Mouse (Mus musculus) spleen, postnatal 4 days (tissue): Measurements from ENCODE around the gene Wipf2.
"Not testable (repeated sequence)": the region's sequence is repeated elsewhere in the genome, so short reads cannot be mapped to it uniquely, and the experiment has no call there.

ENCODE experiments used
- DNase-seq, 2 experiments: peaks; one replicate each; pipeline ENCODE4 v3.0.0; 2022; ENCODE audit warnings: low spot score in 2 of 2

Wipf2 gene

DNA sequence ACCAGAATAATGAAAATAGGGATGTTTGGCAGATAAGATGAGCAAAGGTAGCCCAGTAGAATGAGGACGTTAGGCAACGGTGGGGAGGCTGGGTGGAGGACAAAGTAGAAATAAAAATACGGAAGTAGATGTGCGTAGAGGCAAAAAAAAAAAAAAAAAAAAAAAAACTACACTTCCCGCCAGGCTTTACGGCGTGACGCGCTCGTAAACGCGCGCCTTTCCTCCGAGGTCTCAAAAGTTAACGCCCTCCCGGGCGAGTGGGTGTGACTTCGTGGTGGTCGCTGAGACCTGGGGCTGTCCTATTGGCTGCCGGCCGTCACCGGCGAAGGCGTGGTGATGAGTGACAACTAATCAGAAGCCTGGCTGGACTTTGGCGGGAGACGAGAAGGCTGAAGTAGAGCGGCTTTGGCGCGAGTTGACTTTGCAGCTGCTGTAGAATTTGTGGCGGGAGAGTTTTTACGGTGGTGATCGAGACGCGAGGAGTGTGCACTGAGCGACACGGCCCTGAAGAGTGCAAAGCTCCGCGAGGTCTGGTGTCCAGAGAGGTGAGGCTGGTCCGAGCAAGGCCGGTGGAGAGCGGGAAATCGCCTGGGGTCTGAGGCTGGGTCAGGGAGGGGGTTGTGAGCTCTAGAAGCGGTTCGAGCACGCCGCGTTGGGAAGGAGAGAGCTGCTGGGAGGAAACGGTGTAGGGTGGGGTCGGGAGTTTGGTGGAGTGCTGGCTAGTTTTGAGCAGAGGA lies 44.2 kb downstream of the Wipf2 start, which contains the start of gene Cdc6:
Cdc6 (plus strand) TSS at position 365 of the 737 bp plus-strand sequence.
- DNase-seq, result peak; percentile 96 to 97

DNA sequence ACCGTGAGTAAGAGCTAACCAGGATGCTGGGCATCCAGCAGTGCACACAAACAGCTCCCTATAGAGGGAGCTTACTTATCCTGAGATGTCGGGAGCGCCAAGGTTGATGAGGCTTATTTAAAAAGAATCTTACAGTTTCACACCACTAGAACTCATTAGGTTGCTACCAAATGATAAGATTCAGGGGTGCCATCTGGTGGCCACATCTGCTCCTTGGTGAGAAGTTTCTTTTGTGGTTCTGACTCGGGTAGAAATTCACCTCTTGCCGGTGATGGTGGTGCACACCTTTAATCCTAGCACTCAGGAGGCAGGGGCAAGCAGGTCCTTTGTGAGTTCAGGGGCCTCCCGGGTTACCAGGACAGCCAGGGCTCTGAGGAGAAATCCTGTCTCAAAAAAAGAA lies 46.2 kb downstream of the Wipf2 start:
- peak; percentile 77 to 84 for DNase-seq

DNA sequence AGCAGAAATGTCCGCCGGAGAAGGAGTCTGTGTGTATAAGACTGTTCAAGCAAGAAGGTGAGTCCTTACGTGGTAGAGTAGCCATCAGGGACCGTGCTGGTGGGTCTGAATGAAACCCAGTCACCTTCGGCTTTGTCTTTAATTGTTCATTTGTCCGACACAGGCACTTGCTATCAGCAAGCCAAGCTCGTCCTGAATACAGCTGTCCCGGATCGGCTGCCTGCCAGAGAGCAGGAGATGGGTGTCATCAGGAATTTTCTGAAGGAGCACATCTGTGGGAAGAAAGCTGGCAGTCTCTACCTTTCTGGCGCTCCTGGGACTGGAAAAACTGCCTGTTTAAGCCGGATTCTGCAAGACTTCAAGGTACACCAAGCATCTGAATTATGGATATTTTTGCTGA lies 47.0 kb downstream of the Wipf2 start:
- DNase-seq, result no peak

DNA sequence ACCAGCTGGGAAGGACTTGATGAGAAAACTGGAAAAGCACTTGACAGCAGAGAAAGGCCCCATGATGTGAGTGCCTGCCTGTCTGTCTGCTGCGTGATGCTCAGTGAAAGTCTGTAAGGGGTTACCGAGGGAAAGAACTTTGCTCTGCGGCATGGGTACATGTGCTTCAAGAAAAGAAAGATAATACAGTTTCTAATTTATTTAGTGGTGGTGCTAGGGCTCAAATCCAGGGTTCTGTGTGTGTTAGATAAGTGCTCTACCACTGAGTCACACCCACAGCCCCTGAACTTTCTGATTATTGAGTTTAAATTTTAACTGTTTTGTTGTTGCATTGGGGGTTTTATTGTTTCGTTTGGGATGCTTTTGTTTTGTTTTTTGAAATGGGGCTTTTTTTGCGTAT lies 48.1 kb downstream of the Wipf2 start:
- DNase-seq, result no peak

DNA sequence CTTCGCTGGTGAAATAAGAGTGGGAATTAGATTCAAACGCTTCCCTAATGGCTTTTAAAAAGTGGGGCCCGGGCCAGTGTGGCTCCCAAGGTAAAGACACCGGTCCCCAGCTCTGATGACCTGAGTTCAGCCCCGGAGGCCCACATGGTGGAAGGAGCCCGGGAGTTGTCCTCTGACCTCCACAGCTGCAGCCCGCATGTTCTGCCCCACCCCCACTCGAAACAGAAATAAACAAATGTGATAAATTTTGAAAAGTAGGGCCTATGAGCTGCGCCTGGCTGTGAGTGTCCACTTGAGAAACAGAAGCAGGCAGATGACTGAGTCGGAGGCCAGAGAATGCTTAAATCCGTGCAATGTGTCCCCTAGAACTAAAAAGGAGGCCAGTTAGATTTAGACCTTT lies 50.8 kb downstream of the Wipf2 start:
- no peak for DNase-seq

DNA sequence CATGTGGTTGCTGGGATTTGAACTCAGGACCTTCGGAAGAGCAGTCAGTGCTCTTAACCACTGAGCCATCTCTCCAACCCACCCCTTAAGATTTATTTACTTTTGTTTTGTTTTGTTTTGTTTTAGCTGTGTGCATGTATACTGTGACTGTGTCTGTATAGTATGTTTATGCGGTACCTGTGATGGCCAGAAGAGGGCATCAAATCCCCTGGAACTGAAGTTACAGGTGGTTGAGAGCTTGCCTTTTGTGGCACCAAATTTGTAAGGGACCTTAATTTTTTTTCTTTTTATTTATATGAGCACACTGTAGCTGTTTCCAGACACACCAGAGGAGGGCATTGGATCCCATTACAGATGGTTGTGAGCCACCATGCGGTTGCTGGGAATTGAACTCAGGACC lies 52.9 kb downstream of the Wipf2 start:
- DNase-seq, result peak in 1 of 2 experiments; percentile 74

DNA sequence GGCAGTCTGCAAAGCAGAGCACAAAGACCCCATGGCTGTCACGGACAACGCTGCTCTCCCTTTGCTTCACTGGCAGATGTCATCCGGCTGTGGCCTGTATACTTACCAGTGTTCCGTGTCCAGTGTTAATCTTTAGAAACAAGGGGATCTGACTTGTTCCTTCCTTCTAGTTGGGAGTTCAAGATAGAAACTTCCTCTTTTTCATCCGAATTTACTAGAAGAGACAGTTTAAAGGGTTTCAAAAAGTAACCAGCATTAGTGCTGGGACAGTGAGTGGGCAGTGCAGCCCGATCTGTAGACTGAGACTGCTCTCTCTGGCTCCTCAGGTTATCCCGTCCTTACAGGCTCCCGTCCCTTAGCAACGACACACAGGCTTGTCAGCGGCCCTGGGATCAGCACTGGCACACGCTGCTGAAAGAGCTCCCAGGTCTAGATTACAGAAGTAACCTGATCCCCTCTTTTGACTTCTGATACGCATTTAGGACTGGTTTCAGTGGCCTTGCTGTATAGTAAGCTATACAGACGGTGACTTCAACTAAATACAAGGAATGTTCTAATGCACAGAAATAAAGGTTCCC lies 54.1 kb downstream of the Wipf2 start:
- DNase-seq, result no peak

DNA sequence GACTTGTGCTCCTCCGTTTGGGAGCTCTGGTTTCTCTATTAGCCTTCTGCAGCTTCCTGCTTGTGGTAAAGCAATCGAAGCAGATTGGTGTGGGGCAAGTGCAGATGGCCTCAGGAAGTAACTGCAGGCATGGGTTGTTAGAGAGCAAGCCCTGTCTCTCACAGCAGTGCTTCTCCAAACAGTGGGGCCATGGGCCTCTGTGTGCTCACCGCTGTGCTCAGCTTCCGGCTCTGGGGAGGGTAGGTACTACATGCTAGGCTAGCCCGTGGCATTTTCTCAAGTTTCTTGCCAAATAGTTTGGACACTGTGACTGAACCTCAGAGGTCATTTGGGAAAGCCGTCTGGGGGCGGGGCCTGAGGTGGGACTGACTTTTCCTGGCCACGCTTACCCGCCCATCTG lies 54.8 kb downstream of the Wipf2 start:
- peak; percentile 51 to 77 for DNase-seq

DNA sequence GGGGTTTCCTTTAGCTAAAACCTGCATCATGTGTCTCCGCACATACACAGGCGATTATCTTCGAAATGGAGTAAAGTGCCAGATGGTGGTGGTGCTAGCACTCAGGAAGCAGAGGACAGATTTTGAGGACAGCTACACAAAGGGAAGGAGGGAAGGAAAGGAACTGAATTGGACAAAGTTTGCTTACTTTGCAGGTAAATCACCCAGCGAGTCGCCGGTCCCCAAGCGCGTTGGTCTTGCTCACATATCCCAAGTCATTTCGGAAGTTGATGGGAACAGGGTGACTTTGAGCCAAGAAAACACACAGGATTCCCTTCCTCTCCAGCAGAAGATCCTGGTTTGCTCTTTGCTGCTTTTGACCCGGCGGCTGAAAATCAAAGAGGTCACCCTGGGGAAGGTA lies 55.6 kb downstream of the Wipf2 start:
- no peak for DNase-seq

DNA sequence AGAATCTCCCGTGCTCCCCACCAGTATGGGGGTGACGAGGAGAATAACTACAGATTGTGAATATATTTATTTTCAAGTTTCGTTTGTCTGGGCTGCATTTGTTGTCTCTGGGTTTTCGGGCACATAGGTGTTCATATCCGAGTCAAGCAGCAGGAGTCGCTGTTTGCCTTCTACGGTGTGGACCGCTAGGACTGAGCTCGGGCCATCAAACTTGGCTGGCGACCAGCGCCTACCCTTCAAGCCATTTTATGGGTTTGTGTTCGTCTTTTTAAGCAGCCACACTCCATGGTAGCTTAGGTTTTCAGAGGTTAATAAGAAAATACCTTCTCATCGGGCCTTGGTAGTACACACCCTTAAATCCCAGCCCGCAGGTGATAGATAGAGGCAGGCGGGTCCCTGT lies 58.4 kb downstream of the Wipf2 start:
- DNase-seq, result not testable (repeated sequence)

DNA sequence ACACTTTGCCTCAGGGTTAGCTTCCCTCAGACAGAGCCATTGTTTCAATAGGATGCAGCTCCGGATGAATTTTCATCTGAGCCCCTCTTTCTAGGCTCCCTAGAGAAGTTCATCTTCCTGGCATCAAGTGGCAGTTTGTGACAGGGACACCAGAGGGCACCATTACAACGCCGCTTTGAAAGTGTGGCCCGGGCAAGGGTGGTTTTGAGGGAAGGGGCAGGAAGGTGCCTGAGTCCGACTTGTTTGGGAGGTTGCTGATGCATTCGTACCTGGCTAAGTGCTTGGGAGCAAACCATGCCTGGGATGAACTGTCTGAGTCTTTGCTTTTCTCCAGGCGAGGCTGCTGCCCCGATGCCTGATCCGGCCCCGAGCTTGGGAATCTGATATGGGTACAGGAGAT lies 58.9 kb downstream of the Wipf2 start:
- peak in 1 of 2 experiments; percentile 55 for DNase-seq

DNA sequence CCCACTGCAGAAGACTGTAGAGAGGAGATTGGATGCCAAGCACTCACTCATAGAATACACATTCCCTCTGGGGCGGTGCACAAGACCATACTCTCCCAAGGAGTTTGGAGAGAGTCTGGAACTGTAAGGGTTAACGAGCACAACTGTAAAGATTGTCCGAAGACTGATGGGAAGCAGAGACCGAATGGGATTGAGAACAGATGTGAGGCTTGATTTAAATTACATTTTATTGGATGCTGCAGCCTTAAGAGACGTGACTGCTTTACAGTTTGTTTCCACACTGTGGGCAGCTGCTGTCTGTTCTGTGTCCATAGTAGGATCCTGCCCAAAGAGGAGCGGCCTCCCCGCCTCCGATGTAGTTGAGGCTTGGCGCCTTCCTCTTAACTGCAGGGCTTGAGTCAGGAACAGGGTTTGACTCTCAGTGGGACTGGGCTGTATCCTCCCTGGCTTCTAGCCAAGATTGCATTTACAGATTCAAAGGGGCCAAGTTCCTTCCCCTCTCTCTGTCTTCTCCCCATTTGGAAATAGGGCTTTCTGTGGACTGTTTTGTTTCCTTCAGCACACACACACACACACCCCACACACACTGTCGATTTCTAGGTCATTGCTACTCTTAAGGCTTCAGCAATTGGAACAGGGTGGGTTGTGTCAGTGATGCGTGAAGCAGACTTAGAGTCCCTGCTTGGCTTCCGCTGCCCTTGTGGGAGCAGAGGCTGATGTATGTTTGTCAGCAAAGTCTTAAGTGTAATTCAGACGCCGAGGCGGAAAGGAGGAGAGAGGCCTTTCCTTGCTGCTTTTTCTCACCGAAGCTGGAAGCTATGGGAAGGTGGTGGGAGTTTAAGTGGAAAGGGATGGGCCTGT lies 59.6 kb downstream of the Wipf2 start:
- not testable (repeated sequence) for DNase-seq

DNA sequence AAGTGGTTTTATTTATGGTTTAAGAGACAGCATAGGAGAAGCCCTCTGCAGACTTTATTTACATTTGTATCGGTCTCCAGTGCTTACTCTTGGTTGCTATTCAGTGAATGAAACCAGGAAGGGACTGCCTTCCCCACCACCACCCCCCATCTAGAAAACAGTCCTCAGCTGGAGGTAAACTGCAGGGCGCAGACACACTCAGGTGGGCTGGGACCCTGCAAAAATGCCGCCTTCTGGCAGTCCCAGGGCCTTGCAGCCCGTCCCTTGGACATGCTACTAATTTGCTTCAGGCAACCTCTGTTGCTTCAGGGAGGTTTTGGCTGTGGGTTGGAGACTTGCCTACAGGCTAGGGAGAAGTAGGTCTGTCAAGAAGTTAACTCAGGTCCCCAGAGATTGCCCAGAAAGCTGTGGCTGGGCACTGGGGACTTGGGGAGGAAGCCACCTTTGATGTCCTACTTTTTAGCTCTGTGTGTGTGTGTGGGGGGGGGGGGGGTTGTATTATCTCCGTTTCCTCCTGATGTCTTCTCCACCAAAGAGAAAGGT lies 61.3 kb downstream of the Wipf2 start:
- DNase-seq, result peak in 1 of 2 experiments; percentile 65

DNA sequence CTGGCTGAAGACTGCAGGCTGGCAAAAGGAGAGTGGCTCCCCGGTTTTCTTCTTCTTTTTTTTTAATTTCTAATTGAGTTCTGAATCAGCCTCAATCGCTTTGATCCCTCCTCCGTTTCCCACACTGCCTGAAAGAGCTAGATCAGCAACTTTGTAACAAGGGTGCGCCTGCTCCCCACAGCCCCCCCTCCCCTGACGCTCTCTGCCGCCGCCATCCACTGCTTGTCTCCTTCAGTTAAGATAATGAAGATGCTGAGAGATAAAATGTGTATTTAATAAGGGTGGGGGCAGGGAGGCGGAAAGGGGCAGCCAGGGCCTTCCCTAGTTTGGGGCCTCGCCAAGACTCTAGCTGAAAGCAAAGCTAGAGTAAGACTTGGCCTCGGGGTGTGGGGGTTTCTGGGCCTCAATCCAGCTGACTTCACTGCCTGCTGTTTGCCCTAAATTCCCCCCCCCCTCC lies 61.9 kb downstream of the Wipf2 start:
- DNase-seq, result peak in 1 of 2 experiments; percentile 60

DNA sequence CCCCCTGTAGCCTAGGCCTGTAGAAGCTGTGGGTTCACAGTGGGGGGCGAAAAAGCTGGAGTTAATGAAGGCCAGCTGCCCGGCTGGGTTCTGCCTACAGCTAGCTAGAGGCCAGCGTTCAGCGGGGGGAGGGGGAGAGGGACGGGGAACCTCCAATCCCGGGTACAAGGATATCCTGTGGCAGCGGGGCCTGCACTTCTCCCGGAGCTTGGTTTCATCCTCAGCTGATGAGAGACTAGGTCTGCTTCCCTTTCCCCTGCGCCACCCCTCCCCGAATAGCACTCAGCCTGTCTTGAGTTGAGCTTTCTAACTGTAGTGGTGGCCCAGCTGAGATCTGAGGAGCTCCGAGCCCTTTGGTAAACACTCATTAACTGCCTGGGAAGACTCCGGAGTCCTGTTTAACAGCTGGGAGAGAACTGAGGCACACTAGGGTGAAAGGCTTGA lies 62.5 kb downstream of the Wipf2 start:
- peak in 1 of 2 experiments; percentile 68 for DNase-seq

DNA sequence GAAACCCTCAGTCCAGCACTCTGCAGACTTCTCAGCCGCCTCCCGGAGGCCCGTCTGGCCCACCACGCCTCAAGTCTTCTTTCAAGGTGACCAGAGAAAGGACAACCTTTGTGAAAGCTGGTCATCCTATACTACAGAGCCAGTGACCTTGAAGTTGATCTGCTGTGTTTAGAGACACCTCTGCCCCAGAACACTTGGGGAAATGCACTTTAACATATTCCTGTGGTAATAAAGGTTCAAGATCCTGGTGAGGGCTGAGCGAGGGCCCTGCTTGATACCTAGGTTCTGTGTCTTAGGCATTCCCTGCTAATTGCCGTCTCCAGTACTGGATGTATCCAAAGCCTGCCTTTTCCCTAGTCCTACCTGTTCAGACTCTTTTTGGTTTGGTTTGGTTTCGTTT lies 63.1 kb downstream of the Wipf2 start:
- DNase-seq, result no peak

DNA sequence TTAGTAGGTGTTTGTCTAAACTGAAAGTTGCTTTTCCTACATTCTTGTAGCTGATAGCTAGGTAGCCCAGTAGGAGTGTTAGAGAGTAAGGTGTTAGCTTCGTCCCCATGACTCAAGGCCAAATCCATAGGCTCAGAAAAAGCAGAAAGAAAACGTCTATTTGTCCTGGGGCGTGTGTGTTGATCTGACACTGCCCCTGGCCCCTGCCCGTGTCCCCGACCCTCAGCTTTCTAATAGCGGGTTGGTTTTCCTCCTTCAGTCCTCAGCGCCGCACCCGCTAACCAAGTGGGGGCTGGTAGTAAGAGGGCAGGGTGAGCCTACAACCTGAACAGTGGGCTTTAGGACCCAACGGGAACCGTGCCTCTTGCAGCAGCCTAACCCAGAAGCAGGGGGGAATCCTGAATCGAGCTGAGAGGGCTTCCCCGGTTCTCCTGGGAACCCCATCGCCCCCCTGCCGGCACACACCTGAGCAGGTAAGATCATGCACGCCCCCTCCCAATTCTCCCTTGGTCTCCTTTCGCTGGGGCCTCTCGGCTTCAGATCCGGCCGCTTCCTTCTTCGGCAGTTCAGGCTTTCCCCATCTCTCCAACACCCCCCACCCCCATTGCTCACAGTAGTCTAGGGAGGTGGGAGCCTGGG lies 64.1 kb downstream of the Wipf2 start, which contains the start of gene Rara:
Rara (plus strand) TSS at position 381 of the 639 bp plus-strand sequence.
- peak in 1 of 2 experiments; percentile 64 for DNase-seq

DNA sequence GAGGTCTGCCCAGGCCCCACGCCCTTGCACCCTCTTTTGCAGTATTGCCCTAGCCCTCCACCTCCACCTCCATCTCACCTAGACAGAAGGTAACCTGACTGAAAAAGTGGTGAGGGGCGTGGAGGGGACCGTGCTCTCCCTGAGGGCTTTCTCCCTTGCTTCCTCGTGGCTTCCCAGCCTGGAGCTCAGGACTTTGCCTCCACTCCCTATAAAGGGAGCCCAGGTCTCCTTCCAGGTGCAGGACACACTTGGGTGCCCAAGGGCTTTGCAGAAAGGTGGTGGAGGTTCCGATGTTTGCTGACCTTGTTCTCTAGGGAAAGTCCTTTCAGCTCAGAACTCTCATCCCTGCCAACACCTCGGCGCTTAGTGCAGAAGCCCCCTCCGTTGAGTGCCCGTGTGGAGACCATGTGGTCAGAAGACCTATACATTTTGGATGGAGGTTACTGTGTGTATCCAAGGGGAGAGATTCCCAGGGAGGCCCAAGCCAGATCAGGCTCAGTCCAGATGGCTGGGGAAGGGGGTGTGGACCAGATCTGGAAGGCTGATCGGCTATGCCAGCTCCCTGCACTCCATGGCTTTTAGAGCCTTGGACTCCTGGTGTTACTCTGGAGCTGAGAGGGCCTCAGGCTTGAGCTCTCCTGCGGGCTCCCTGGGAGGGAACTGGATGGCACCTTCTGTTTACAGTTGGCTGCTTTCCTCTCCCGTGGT lies 64.9 kb downstream of the Wipf2 start:
- peak in 1 of 2 experiments; percentile 60 for DNase-seq

DNA sequence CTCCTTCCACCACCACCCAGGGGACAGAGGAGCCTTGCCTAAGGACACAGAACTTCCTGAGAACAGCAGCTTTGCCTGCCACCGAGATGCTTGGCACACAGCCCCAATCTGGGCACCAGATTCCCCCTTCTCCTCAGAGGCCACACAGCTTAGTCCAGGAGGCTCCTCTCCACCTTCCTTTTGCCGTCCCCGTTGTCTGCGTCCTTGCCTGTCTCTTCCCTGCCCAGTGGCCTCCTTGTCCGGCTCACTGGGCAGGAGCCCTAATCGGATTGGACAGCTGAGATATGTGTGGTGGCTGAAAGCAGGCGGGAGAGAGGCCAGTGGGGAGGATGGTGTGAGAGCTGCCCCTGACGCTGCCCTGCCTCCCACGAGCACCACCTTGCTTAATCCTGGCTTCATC lies 66.1 kb downstream of the Wipf2 start:
- no peak for DNase-seq

DNA sequence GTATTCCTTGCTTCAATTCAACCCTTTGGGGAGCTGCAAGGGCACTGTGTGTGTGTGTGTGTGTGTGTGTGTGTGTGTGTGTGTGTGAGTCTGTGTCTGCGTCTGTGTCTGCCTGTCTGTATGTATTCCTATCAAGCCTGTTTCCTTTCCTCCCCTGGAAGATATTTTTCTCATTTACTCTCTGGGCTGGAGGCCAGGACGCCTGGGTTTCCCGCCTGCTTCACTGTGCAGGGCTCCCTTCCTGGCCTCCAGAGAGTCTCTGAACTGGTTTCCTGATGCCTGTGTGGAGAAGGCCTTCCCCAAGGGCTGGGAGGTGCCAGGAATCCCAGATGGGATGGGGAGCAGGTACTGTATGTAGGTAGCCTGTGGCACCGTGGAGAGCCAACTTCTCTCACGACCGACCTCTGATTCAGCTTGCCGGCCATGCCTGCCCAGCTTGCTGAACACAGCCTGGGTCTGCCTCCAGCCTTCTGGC lies 66.7 kb downstream of the Wipf2 start:
- no peak for DNase-seq
